Mouse (Mus musculus) heart, embryonic 14.5 days (tissue): ENCODE measurements around the gene Gm17361. TPM values are rescaled to one million over a fixed set of nuclear protein-coding genes. Genes with fewer than 3 reads are reported as not detected.
"Not testable (repeated sequence)": the region's sequence is repeated elsewhere in the genome, so short reads cannot be mapped to it uniquely, and the experiment has no call there.

ENCODE experiments used
- ATAC-seq: fragments of 200-750 bp; cut with Nextera tagmentation; 2 replicates; pipeline ENCODE4 v1.8.0; 2017; ENCODE audit warnings: low read depth, moderate TSS enrichment; ENCODE audit not compliant: insufficient number of reproducible peaks, insufficient read depth, low FRiP score
- H3K27ac ChIP-seq, 2 experiments: fragments of 200-500 bp in 1 of 2; fragments of 300-500 bp in 1 of 2; sonication (generic) in 1 of 2; replicated peaks in 1 of 2; 2 replicates each; pipeline ENCODE4 v1.5.1; 2012 to 2014; ENCODE audit warnings: low read depth in 2 of 2, low read length in 2 of 2, control low read depth in 1 of 2, mild to moderate bottlenecking in 1 of 2, mixed read lengths in 1 of 2; ENCODE audit not compliant: control insufficient read depth in 1 of 2, insufficient read depth in 1 of 2
- H3K27me3 ChIP-seq: fragments of 300-500 bp; sonication (generic); 2 replicates; pipeline ENCODE4 v1.6.1; 2014; ENCODE audit warnings: mild to moderate bottlenecking, low read length, control low read depth; ENCODE audit not compliant: control insufficient read depth, insufficient read depth
- H3K36me3 ChIP-seq: fragments of 300-500 bp; sonication (generic); 2 replicates; pipeline ENCODE4 v1.6.1; 2014; ENCODE audit warnings: mild to moderate bottlenecking, control low read depth, low read length, mixed read lengths; ENCODE audit not compliant: control insufficient read depth, insufficient read depth
- H3K4me1 ChIP-seq, 2 experiments: fragments of 200-500 bp in 1 of 2; fragments of 300-500 bp in 1 of 2; sonication (generic) in 1 of 2; 2 replicates each; pipeline ENCODE4 v1.6.1; 2012 to 2014; ENCODE audit warnings: low read length in 2 of 2, control low read depth in 1 of 2, mixed read lengths in 1 of 2; ENCODE audit not compliant: control insufficient read depth in 2 of 2, insufficient read depth in 2 of 2
- H3K4me2 ChIP-seq: fragments of 300-500 bp; sonication (generic); 2 replicates; pipeline ENCODE4 v1.6.1; 2014; ENCODE audit warnings: mild to moderate bottlenecking, low read length
- H3K4me3 ChIP-seq, 2 experiments: fragments of 200-500 bp in 1 of 2; fragments of 300-500 bp in 1 of 2; sonication (generic) in 1 of 2; 2 replicates each; pipeline ENCODE4 v1.5.1; 2012 to 2014; ENCODE audit warnings: low read length in 2 of 2, mild to moderate bottlenecking in 2 of 2, control low read depth in 1 of 2, low read depth in 1 of 2, moderate library complexity in 1 of 2; ENCODE audit not compliant: control insufficient read depth in 1 of 2, insufficient read depth in 1 of 2
- H3K9ac ChIP-seq: fragments of 300-500 bp; sonication (generic); 2 replicates; pipeline ENCODE4 v1.6.1; 2014; ENCODE audit warnings: mild to moderate bottlenecking, low read length
- H3K9me3 ChIP-seq: fragments of 300-500 bp; sonication (generic); 2 replicates; pipeline ENCODE4 v1.6.1; 2016; ENCODE audit warnings: low read length, control low read depth; ENCODE audit not compliant: control insufficient read depth
- WGBS: fragments of 180-500 bp; shearing (Covaris S2); extraction: QIAGEN DNeasy Blood & Tissue Kit; methylation state at CpG from one replicate; pipeline ENCODE4 v1.1.7; 2014; 5-methylcytosine and 5-hydroxymethylcytosine counted together
- polyA plus RNA-seq: library from polyadenylated mRNA; unstranded; fragments of >200 nt; fragmentation: Nextera tagmentation; extraction: Ambion mirVana; gene quantifications from 2 replicates; pipeline ENCODE4 v1.2.1, GENCODE M21; 2014

Gm17361 gene
- polyA plus RNA-seq, result not detected in 2 replicates

- not testable (repeated sequence) for H3K9ac ChIP-seq, H3K4me2 ChIP-seq, ATAC-seq, H3K27me3 ChIP-seq, H3K4me1 ChIP-seq, H3K27ac ChIP-seq, H3K4me3 ChIP-seq, H3K36me3 ChIP-seq, H3K9me3 ChIP-seq
- no CpG with 5 or more reads among the region's 4 CpGs for WGBS
These were observed at the start of gene Gm17361 for GRCm38 (mm10) chrX:125003863-125004262. TSS of gene Gm17361 (plus strand) at chrX:125004163.
